Mouse (Mus musculus): ENCODE data around the gene Ndufc2. TPM values are rescaled to one million over a fixed set of nuclear protein-coding genes. Genes with fewer than 3 reads are reported as not detected.

Ndufc2 gene
- total RNA-seq (2017), result 50.0 to 98.9 TPM (median 90.5 TPM) in 3 replicates

- peak; percentile 96 for ATAC-seq (replicated peaks; ENCODE audit: insufficient number of reproducible peaks, low FRiP score, low TSS enrichment, poor library complexity, severe bottlenecking)
Observed at GRCm38 (mm10) chr7:97399960-97400715, at the start of gene Ndufc2. Gene Ndufc2, plus strand, starts transcription at chr7:97400003.

GRCm38 (mm10) chr7:97350891-97351290 is 48.9 kb upstream of the Ndufc2 start:
- ATAC-seq (replicated peaks; ENCODE audit: insufficient number of reproducible peaks, low FRiP score, low TSS enrichment, poor library complexity, severe bottlenecking), result no peak

- ATAC-seq (replicated peaks; ENCODE audit: insufficient number of reproducible peaks, low FRiP score, low TSS enrichment, poor library complexity, severe bottlenecking), result no peak
Observed at GRCm38 (mm10) chr7:97351792-97352513, 47.9 kb upstream of the Ndufc2 start.

- no peak for ATAC-seq (replicated peaks; ENCODE audit: insufficient number of reproducible peaks, low FRiP score, low TSS enrichment, poor library complexity, severe bottlenecking)
Observed at GRCm38 (mm10) chr7:97353356-97353755, 46.4 kb upstream of the Ndufc2 start.

GRCm38 (mm10) chr7:97355068-97355841 is 44.5 kb upstream of the Ndufc2 start:
- peak; percentile 87 for ATAC-seq (replicated peaks; ENCODE audit: insufficient number of reproducible peaks, low FRiP score, low TSS enrichment, poor library complexity, severe bottlenecking)

GRCm38 (mm10) chr7:97356253-97356652 is 43.5 kb upstream of the Ndufc2 start:
- 0 out of 2 replicates have a peak, but pooled peaks have one; percentile 7 for ATAC-seq (replicated peaks; ENCODE audit: insufficient number of reproducible peaks, low FRiP score, low TSS enrichment, poor library complexity, severe bottlenecking)

- peak; percentile 48; the same call in 1 of the 2 replicates for ATAC-seq (replicated peaks; ENCODE audit: insufficient number of reproducible peaks, low FRiP score, low TSS enrichment, poor library complexity, severe bottlenecking)
Observed at GRCm38 (mm10) chr7:97356875-97357276, 42.9 kb upstream of the Ndufc2 start.

- ATAC-seq (replicated peaks; ENCODE audit: insufficient number of reproducible peaks, low FRiP score, low TSS enrichment, poor library complexity, severe bottlenecking), result no peak
Observed at GRCm38 (mm10) chr7:97357840-97358239, 42.0 kb upstream of the Ndufc2 start.

- no peak for ATAC-seq (replicated peaks; ENCODE audit: insufficient number of reproducible peaks, low FRiP score, low TSS enrichment, poor library complexity, severe bottlenecking)
Observed at GRCm38 (mm10) chr7:97358347-97358746, 41.5 kb upstream of the Ndufc2 start.

- ATAC-seq (replicated peaks; ENCODE audit: insufficient number of reproducible peaks, low FRiP score, low TSS enrichment, poor library complexity, severe bottlenecking), result no peak
Observed at GRCm38 (mm10) chr7:97360166-97360565, 39.6 kb upstream of the Ndufc2 start.

GRCm38 (mm10) chr7:97360955-97361354 is 38.8 kb upstream of the Ndufc2 start:
- no peak for ATAC-seq (replicated peaks; ENCODE audit: insufficient number of reproducible peaks, low FRiP score, low TSS enrichment, poor library complexity, severe bottlenecking)

- ATAC-seq (replicated peaks; ENCODE audit: insufficient number of reproducible peaks, low FRiP score, low TSS enrichment, poor library complexity, severe bottlenecking), result no peak
Observed at GRCm38 (mm10) chr7:97361467-97361866, 38.3 kb upstream of the Ndufc2 start.

- no peak for ATAC-seq (replicated peaks; ENCODE audit: insufficient number of reproducible peaks, low FRiP score, low TSS enrichment, poor library complexity, severe bottlenecking)
Observed at GRCm38 (mm10) chr7:97365887-97366286, 33.9 kb upstream of the Ndufc2 start.

GRCm38 (mm10) chr7:97375101-97375500 is 24.7 kb upstream of the Ndufc2 start:
- ATAC-seq (replicated peaks; ENCODE audit: insufficient number of reproducible peaks, low FRiP score, low TSS enrichment, poor library complexity, severe bottlenecking), result no peak

GRCm38 (mm10) chr7:97375906-97376305 is 23.9 kb upstream of the Ndufc2 start:
- ATAC-seq (replicated peaks; ENCODE audit: insufficient number of reproducible peaks, low FRiP score, low TSS enrichment, poor library complexity, severe bottlenecking), result peak; percentile 51

- no peak for ATAC-seq (replicated peaks; ENCODE audit: insufficient number of reproducible peaks, low FRiP score, low TSS enrichment, poor library complexity, severe bottlenecking)
Observed at GRCm38 (mm10) chr7:97379304-97379703, 20.5 kb upstream of the Ndufc2 start.

- ATAC-seq (replicated peaks; ENCODE audit: insufficient number of reproducible peaks, low FRiP score, low TSS enrichment, poor library complexity, severe bottlenecking), result no peak
Observed at GRCm38 (mm10) chr7:97380500-97381123, 19.2 kb upstream of the Ndufc2 start.

- no peak for ATAC-seq (replicated peaks; ENCODE audit: insufficient number of reproducible peaks, low FRiP score, low TSS enrichment, poor library complexity, severe bottlenecking)
Observed at GRCm38 (mm10) chr7:97382661-97383060, 17.1 kb upstream of the Ndufc2 start.
